Mouse (Mus musculus): ENCODE measurements around the gene Aldh16a1.

GRCm38 (mm10) chr7:45196176-45196535 is 41.8 kb upstream of the Aldh16a1 start:
- TF ChIP-seq CTCF (IDR thresholded peaks at IDR 0.05; ENCODE audit: insufficient read depth, low read depth, low read length) (no peak), POLR2A (IDR thresholded peaks at IDR 0.05; ENCODE audit: insufficient read depth, low read depth, low read length) (no peak)
